Mouse (Mus musculus) layer of hippocampus, postnatal 14 days (tissue): ENCODE data around the gene Pmm1. TPM values are rescaled to one million over a fixed set of nuclear protein-coding genes. Genes with fewer than 3 reads are reported as not detected.

ENCODE experiments used
- DNase-seq, 2 experiments: peaks; one replicate each; pipeline ENCODE4 v3.0.0; 2021 to 2022; ENCODE audit warnings: low spot score in 2 of 2, mixed read lengths in 1 of 2
- total RNA-seq, 2 experiments: library from RNA; stranded (reverse); gene quantifications; 2 replicates each; pipeline ENCODE4 v1.2.3; 2021

Pmm1 gene
- total RNA-seq, 2 experiments from 2014 or later, result 188 to 201 TPM

DNA sequence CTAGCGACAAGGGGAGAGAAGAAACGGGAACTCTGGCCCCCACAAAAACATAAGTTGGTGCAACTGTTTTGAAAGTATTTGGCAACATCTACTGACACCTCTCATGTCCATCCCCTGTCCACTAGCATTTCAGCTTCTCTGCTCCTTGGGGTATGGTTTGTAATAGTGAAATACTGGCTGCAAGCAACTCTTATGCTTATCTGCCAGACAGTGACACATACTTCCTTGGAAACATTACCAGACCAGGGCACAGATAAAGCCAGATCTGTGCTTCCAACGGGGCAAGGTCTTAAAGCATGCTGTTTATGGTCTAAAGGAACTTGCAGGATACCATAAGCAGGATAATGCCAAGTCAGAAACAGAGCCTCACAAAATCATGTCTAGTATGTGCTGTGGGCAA lies 1.8 kb downstream of the Pmm1 start:
- DNase-seq, result no peak

DNA sequence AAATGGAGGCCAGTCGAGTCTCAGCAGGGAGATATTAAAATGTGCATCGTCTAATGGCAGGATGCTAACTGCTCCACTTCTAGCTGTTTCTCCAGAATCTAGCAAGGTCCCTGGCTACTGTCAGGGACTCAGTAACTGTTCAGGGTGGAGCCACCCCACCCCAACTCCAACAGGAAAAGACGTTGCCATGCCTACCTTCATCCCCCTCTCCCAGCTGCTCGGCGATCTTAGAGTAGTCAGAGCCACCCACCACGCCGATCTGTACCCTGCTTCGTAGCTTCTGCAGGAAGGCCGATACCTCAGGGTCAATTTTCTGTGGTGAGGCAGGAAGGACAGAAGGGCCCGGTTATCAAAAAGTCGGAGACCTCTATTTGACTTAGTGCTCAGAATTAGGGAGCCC lies 3.1 kb downstream of the Pmm1 start:
- no peak for DNase-seq

GRCm38 (mm10) chr15:81956457-81956856 lies 4.3 kb downstream of the Pmm1 start:
- DNase-seq, result peak in 1 of 2 experiments; percentile 67

DNA sequence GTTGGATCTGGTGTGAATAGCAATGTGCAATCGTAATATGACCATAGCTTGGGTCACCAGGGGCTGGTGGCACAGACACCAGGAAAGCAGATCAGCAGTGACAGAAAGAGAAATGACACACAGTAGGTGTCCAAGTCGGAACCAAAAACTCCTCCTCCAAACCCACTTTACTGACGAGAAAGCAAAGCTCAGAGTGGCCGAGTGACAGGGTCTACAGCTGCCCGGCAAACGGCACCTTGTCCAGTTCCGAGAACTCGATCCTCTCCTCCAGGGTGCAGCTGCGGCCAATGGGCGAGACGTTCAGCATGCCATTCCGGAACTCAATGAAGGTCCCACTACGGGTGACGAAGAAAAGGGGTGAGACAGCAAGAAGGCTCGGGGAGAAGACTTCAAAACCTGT lies 5.3 kb downstream of the Pmm1 start:
- no peak for DNase-seq

DNA sequence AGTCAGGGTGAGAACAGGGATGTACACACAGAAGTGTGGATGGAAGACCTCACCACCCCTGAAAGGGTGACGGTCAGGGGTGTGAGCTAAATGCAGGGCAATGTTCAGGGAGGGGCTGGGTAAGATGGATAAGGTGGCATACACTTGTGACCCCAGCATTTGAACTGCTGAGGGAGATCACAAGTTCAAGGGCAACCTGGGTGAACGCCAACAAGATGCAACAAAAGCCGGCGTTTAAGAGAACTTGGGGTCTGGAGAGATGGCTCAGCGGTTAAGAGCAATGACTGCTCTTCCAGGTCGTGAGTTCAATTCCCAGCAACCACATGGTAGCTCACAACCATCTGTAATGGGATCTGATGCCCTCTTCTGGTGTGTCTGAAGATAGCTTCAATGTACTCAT lies 6.0 kb downstream of the Pmm1 start:
- DNase-seq, result no peak

DNA sequence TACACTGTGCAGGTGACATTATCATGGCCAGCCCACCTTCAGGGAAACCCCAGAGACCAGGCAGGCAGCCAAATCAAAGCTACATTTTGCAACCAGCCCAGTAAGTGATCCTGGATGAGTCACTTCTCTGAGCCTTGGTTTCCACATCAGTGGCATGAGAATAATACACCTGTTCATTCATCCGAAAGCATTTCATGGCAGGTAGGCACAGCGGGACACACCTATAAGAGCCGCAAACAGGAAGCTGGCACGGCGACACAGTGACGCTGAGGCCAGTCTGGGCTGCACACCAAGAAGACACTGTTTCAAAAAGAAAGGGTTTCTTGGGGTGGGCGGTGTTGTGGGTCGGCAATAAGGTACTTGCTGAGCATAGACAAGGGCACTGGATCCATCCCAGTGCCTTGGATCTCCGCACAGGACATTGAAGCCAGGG lies 6.6 kb downstream of the Pmm1 start:
- no peak for DNase-seq

GRCm38 (mm10) chr15:81952310-81952709 lies 8.4 kb downstream of the Pmm1 start:
- no peak for DNase-seq

- DNase-seq, result no peak
Observed at GRCm38 (mm10) chr15:81951159-81951558, 9.6 kb downstream of the Pmm1 start.

DNA sequence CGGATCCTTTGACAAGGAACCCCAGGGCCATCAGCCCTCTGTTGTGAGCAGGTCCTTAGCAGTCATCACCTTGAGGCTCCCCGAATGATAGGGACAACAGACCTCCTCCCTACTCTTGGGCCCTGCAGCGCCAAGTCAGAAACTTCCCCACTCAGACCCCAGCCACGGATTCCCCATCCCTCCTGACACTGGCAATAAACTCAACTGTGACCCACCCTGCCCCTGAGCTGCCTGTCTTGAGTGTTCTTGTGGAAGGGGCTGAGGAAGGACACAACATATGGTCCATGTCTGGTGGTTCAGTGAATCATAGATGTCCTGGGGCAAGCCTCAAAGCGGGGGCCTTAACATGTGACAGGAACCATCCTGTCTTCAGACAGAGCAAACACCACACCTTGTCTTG lies 10.0 kb downstream of the Pmm1 start:
- no peak for DNase-seq

- no peak for DNase-seq
Observed at GRCm38 (mm10) chr15:81949476-81950131, 11.1 kb downstream of the Pmm1 start.

GRCm38 (mm10) chr15:81949076-81949475 lies 11.7 kb downstream of the Pmm1 start:
- DNase-seq, result no peak

- DNase-seq, result no peak
Observed at GRCm38 (mm10) chr15:81943176-81943749, 17.5 kb downstream of the Pmm1 start.

DNA sequence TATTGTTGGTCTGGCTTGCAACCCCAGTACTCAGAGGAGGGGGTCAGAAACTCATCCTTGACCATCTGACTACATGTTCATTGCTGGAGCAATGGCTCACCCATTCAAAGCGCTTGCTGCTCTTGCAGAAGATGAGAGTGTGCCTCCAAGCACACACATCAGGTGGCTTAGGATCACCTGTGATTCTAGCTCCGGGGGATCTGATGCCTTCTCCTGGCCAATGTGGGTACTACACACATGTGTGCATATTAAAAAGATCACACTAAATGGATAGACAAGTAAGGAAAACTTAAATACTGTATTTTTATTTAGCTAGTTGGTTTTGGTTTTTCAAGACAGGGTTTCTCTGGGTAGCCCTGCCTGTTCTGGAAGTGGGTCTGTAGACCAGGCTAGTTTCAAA lies 19.7 kb downstream of the Pmm1 start:
- DNase-seq, result no peak

DNA sequence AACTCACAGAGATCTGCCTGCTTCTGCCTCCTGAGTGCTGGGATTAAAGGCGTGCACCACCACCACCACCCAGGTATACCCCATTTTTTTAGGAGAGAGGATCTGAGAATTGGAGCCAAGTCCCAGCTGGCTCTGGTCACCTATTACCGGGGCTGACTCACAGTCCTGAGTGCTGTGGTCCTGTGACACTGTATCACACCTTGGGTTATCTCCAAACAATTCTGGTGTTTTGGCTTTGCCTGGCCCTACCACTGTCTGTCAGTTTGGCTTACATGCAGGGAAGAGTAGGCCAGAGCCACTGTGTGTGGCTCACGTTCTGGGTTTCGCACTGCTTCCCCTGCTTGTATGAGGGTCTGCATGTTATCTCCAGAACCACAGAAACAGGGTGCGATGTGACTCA lies 20.5 kb downstream of the Pmm1 start:
- DNase-seq, result no peak

DNA sequence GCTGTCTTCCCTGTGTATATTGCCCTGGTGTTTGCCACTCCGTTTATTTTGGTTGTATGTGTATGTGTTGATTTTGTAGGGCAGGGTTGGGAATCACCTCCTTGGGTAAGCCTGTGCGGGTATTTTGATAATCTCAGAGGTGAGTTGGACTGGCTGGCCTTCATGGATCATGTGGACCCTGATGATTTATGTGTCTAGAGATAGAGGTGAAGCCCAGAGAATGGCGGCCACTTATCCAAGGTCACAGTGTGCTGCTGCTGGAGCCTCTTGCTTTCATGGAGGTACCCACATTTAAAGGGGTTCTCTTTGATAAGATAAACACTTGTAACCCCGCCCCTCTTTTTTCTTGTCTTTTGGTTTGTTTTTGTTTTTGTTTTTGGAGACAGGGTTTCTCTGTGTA lies 21.0 kb downstream of the Pmm1 start:
- DNase-seq, result no peak

GRCm38 (mm10) chr15:81939157-81939715 lies 21.5 kb downstream of the Pmm1 start:
- DNase-seq, result no peak

- peak in 1 of 2 experiments; percentile 62 for DNase-seq
Observed at GRCm38 (mm10) chr15:81938246-81938645, 22.5 kb downstream of the Pmm1 start.

DNA sequence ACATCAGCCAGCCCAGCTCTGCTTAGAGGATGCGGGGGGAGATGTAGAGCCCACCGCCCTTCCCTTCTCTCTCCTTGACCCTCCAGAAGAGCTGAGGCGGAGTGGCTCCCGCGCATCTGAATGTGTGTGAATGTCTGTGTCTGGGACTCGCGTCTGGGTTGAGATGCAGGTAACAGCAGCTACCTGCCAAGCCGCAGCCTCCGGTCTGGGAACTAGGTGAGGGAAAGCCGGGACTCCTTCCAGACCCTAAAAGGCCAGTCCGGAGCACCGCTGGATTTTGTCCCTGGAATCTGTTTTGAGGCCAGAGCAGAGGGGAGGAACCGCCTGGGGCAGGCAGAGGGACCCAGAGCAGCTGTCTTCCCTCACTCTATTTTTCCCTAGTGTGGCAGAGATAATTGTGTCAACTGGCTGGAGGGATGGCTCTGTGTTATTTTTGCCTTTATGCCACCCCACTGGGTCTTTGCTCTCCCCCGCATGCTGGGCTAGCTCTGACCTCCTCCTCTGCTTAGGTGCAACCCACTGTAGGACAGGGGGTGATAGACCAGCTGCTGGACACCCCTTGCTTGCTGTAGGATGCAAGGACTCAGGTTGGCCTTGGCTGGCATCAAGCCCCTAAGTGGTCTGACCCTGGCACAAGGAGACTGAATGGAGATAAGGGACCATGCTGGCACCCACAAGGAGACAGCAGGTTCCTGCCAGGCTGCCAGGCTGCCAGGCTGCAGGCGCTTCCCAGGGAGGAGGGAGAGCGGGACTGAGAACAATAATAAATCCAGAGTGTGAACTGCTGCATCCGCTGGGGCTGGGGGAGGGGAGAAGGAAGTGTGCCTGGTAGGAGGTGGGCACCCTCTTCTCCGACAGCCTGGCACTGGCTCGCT lies 23.4 kb downstream of the Pmm1 start:
- peak; percentile 64 to 73 for DNase-seq

- peak; percentile 69 to 71 for DNase-seq
Observed at GRCm38 (mm10) chr15:81936679-81937078, 24.1 kb downstream of the Pmm1 start, which contains the start of gene Csdc2. TSS of gene Csdc2 (plus strand) at chr15:81936759.

GRCm38 (mm10) chr15:81935869-81936637 lies 24.7 kb downstream of the Pmm1 start:
- no peak for DNase-seq

DNA sequence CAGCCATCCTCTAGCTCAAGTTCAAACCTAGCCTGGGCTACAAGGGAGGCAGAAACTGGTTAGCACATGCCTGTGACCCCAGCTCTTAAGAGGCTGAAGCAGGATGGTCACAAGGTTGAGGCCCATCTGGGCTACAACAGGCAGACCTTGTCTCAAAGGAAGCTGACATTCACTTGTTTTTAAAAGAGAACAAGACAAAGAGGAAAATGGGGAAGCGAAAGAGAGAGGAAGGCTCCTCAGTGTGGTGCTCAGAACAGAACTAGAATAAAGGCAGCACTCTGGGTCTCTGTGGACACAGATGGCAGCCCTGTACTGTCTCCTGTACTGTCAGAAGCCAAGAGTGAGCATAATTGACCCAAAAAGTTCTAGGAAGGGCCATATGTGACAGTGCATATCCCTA lies 26.7 kb downstream of the Pmm1 start:
- DNase-seq, result no peak
